Mouse (Mus musculus) yolk sac, embryonic 10.5 days (tissue): ENCODE data around the gene Pigm.

ENCODE experiments used
- DNase-seq: peaks from one replicate; pipeline ENCODE4 v3.0.0-alpha.2; 2017; ENCODE audit warnings: low spot score

The Pigm gene

DNA sequence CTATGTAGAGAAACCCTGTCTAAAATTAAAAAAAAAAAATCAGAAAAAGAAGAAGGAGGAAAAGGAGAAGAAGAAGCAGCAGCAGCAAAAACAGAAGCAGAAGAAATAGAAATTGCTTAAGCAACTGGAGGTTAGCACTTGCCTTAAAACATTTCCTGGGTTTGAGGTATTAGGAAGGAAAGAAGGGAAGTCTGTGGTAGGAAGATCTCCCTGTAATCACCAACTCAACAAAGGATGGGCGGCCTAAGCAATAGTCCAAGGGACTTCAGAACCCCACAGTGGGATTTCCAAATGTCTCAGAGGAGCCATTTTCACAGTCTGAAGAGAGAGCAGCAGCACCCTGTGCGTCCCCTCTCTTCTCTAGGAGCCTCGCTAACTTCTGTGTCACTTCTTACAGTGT lies 23.9 kb upstream of the Pigm start:
- no peak for DNase-seq

DNA sequence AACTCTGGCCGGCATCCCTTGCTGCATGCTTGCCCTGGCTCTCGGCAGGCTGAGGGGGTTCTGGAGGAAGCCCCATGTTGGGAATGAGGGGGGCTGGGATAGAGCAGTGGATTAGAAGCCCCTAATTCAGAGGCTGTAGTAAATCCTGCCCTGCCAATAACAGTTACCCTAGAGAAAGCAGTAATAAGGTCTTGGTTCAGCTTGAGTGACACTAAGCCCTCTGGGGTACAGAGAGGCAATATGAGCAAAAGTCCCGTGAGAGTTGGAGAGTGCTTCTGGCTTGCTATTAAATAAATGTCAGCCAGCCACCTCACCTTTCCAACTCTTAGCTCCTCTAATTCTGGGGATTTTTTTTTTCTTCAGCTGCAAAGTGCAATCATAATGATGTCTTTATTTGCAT lies 21.0 kb upstream of the Pigm start:
- DNase-seq: no peak

DNA sequence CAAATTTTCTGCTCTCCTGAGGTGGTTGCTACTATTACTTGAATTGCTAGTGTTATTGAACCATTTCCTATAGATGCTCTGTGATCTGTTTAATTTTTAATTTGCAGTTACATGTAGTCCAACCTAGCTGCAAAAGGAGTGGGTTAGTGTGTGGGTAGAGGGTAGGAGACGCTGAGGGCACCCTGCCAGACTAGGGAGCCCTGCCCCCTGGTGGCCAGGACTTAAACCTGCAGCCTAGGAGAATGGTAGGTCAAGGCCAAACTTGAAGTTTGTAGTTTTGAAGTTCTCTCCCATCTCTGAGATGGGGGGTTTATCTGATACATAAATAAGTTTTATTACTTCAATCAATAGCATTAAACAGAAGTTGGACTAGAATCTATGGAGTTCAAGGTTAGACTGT lies 18.8 kb upstream of the Pigm start:
- DNase-seq: no peak

DNA sequence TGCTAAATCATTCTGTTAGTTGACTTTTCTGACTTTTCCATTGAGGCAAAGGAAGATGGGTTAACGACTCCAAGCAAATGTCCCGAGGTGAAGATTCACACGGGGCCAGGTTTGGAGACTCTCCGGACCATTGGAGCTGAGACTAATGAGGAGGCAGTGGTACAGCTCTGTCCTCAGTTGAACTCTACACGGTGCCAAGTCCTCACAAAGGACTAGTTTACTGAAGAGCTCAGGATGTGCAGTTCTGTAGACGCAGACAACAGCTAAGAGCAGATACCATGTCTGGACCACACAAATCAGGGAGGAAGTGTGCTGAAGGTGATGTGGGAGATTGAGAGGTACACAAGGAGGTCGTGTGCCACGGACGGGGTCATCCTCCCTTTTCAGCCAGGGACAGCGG lies 18.0 kb upstream of the Pigm start:
- DNase-seq: no peak

DNA sequence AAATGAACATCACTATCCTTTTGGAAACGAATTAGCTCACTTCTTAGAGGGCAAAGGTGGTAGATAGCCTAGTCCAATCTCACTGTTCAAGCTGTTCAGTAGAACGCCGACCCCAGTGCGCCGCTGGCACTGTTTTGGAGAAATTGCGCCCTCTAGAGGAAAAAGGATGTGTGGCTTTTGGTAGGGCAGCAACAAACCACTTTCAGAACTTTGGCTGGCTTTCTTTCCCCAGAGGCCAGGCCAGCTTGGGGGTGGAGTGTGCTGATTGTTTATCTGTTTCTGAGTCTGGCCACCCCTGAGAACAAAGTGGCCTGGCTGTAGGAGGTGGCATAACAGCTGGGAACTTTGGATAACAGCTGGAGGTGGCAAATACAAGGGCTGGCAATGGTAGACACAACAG lies 11.7 kb upstream of the Pigm start:
- DNase-seq: peak; percentile 28

DNA sequence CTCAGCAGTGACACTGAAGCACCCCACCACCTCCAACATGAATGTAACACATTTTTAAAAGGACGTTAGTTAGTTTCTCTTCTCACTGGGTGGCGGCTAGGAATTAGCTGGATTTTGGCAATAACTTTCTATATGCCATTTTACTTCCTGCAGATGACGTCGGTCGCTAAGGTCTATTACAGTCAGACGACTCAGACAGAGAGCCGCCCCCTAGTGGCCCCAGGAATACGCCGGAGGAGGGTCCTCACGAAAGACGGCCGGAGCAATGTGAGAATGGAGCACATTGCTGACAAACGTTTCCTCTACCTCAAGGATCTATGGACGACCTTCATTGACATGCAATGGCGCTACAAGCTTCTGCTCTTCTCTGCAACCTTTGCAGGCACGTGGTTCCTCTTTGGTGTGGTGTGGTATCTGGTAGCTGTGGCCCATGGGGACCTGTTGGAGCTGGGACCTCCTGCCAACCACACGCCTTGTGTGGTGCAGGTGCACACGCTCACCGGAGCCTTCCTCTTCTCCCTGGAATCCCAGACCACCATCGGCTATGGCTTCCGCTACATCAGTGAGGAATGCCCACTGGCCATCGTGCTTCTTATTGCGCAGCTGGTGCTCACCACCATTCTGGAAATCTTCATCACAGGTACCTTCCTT lies 7.5 kb upstream of the Pigm start:
- DNase-seq: peak; percentile 18

DNA sequence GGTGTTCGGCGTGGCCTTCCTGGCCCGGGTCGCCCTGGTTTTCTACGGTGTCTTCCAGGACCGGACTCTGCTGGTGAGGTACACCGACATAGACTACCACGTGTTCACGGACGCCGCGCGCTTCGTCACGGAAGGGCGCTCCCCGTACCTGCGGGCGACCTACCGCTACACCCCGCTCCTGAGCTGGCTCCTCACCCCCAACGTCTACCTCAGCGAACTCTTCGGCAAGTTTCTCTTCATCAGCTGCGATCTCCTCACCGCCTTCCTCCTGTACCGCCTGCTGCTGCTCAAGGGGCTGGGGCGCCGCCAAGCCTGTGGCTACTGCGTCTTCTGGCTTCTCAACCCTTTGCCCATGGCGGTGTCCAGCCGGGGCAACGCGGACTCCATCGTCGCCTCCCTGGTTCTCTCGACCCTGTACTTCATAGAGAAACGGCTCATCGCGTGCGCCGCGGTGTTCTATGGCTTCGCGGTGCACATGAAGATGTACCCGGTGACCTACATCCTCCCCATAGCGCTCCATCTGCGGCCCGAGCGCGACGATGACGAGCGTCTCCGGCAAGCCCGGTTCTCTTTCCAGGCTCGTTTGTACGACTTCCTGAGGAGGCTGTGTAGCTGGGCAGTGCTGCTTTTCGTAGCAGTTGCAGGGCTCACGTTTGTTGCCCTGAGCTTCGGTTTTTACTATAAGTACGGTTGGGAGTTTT lies 562 bp downstream of the Pigm start:
- DNase-seq: peak; percentile 11

DNA sequence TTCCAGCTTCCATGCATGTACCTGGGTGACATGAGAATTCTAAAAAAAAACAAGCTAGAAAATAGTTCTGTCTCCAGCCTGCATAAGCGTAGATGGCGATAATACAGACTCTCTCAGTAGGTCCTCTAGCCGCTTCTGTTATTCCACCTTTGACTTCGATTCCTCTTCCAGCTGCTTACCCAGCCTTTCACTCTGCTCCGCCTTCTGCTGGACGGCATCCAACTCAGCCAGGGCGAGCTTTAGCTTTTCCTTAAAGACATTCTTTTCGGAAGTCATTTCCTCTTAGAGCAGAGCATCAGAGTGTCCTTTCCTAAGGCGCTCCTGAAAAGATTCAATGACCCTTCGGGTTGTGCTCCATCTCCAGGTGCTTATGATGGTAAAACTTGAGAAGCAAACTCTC lies 3.7 kb downstream of the Pigm start:
- no peak for DNase-seq

DNA sequence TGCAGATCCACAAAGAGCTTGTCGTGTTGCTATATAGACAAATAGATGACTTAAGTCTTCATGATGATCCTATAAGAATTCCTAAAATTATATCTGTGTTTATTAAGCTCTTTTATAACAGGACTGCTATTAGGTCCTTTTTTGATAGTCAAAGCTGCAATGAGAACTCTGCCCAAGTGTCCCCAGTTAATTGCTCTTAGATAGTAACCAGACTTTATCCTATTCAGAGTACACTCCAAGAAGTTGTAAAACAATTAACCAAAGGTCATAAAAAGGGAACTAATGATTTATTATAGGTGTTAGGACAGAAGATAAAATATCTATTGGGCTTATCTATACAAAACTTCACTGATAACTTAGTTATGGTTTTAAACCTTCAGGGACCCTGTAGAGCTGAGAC lies 5.7 kb downstream of the Pigm start:
- no peak for DNase-seq

DNA sequence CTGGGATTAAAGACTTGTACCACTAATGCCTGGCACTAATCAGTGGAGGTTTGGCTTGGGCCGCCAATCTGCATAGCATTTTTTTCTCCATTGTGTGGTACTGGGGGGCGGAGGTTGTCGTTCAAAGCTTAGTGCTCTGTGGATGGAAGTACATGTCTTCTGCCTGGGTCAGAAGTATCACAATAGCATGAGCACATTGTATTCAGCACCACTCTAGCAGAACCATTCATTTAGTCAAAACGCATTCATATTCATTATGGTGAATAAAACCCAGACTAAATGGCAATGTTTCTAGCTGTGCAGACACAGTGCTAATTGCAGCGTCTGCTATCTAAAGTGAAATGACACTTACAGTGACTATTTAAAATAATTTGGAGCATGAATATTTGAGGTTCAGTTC lies 10.9 kb downstream of the Pigm start:
- DNase-seq: no peak

DNA sequence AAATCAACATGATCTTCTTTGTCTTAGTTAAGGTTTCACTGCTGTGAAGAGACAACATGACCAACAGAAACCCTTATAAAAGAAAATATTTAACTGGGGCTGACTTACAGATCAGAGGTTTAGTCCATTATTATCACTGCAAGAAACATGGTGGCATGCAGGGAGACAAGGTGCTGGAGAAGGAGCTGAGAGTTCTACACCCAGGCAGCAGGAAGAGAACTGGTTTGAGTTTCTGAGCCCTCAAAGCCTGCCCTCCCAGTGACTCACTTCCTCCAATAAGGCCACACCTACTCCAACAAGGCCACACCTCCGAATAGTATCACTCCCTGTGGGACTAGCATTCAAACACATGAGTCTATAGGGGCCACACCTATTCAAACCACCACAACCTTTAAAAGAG lies 14.4 kb downstream of the Pigm start:
- DNase-seq: no peak

DNA sequence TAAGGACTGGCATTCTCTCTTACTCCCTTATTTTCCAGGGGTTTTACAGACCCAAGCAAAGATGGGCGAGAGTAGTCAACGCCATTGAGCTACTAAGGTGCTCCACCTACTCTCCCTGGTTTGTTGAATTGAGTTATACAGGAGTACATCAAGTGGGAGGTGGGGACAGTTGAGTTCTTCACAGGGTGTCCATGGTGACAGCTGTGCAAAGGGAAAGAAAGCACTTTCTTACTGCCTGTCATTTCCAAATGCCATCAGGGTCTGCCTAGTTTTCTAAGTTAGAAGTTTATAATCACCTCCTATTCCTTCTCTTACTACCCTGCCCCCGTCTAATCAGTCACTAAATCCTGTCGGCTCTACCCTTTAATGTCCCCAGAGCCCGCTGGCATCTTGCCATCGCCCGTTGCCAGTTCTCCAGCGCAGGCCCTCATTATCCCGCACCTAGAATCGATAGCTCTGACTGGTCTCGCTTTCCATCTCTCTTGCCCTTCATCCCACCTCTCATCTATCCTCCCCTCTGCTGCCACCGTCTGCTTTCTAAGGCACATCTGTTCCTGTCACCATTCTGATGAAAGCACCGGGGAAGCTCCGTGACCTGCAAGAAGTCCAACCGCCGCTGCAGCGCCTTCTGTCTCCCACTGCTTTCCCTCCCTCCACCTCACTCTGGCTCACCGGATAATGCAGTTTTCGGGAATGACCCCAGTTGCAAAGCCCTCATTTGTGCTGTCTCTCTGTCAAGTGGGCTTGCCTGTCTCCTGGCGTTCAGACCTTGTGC lies 15.6 kb downstream of the Pigm start:
- DNase-seq: no peak

DNA sequence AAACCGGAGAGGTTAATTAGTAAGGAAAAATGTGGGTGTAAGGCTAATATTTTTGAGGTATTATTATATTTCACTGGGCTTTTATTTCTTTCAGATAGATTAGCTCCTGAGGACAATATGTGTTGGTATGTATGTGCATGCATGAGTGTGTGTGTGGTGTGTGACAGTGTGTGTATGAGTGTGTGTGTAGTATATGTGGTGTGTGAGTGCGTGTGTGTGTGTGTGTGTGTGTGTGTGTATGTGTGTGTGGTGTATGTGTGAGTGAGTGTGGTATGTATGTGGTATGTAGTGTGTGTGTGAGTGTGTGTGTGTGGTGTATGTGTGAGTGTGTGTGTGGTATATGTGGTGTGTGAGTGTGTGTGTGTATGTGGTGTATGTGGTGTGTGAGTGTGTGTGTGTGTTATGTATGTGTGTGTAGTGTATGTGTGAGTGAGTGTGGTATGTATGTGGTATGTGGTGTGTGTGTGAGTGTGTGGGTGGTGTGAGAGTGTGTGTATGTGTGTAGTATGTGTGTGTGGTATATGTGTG lies 16.4 kb downstream of the Pigm start:
- DNase-seq: no peak

DNA sequence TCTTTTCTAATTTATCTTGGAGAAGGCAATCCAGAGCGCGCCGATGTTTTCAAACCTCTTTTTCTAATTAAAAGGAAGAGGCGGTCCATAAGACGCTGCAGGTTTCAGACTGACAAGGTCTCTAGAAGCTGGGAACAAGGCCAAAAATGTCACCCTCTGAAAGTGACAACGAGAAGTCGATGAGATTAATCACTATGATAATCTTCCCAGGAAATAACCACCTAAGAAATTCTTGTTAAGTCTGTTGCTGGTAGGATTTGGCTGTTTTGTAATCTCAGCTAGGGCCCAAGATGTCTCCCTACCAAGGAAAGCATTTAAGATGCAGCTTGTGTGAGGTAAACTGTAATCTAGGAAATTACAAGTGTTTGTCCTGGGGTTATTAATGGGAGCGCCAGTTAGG lies 17.4 kb downstream of the Pigm start:
- DNase-seq: no peak

DNA sequence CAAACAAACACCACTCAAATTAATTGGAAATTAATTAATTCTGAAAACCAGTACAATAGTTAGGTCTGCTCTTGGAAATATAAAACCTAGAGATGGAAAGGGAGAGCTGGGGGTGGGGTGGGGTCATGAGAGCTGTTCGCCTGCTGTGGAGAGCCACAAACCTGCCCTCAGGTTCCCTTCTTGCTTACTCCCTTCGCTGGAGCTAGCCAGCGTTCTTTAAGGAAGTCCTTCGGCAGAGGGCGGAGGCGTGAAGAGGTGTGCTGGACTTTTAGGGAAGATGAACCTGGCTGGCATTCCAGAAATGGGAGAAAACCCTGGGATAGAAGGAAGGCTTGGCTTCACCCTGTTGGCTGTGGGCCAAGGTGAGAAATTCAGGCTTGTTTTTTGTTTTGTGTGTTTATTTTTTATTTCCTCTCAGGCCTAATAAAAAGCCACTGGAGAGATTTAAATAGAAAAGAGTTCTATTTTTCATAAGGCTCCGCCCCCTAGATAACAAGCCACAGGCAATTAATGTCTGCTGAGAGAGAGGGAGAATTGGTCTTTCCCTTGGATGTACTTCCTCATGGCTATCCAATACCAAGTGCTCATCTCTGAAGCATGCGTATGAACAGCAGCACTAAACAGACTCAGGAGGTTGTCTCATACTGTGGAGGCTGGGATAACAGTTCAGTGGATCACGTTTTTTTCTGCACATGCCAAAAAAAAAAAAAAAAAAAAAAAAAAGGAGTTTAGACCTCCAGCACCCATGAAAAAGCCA lies 20.8 kb downstream of the Pigm start:
- no peak for DNase-seq

DNA sequence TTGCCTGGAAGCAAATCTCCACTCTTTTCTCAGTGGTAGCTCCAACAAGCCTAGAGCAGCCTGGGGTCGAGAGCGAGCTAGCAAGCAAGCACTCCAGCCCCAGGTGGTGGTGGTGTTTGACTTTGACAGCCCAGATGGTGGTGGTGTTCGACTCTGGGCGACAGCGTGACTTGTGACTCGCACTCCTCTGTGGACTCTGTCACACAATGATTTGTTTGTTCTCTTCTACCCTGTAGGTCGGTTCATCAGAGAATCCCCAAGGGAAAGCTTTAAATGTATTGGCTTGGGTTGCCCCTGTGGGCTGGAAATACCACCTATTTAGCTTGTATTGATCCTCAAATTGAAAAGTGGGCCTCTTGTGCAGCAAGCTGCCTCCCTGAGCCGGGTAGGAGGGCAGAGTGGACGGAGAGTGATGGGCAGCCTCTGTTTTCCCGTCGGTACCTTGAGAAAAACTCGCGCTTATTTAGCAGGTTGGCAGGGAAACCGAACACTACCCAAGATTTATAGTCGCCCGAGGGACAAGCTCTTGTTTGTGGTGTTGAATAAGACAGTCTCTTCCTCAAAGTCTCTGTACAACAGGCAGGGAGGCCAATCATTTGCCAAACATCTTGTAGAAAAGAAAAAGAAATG lies 29.8 kb downstream of the Pigm start:
- DNase-seq: no peak

DNA sequence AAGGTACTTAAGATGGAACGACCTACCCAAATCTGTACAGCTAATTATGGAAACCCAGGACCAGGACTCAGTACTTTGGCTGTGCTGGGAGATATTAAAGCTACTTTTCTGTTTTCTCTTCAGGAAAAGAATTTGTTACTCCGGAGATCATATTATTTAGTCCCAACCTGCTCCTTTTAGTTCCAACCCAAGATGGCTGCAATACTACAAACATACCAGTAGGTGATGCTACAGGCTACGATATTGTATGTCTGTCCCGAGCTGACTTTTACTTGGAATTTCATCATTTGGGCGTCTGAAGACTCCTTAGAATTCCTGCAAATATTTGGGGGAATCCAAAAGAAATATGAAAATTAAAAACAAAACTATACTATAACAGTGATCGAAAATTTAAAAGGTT lies 32.6 kb downstream of the Pigm start:
- DNase-seq: no peak

DNA sequence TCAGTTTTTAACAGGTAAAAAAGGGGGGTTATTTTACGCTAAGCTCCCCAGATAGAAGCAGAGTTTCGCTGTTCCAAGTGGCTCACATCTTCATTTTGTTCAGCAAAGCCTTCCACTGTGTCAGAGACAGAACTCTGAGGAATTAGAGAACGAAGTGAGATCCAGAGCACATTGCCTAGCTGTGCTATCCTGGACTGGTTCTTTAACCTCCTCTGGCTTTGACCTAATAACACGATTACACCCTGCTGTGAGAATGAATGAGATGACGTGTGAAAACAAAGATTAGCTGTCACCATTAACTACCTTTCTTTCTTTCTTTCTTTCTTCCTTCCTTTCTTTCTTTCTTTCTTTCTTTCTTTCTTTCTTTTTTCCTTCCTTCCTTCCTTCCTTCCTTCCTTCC lies 33.1 kb downstream of the Pigm start:
- DNase-seq: no peak

DNA sequence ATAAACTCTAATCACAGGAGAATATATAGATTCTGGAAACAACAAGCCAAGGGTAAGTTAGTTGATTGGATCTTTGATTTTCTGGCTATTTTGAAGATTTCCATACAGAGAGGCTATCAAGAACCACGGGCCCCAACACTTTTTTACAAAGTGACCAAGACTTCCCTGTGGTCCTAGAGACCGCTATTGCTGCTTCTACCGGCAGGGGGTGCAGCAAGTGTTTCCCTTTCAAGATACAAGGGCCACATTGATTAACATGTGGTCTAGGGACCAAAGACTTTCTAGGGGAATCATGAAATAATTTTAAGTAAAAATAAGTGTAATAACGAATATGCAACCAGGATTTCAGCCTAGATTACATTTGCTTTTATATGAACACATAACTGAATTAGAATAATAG lies 34.5 kb downstream of the Pigm start:
- DNase-seq: peak; percentile 36

DNA sequence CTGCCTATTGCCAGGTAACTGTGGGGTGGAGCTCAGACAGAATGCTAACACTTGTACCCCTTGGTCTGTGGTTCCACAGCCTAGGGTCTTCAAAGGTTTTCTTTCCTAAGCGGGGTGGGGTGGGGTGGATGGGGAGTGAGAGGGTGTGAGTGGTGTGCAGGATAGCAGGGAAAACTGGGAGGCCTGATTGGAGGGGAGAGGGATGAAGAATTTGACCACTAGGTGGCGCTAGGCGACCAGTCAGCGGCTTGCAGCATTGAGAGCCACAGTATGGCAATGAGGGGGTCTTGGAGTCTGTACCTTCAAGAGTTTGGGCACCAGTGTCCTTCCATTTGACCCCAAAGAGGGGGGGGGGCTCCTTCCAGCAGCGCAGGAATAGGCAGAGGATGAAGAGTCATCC lies 35.9 kb downstream of the Pigm start:
- peak; percentile 58 for DNase-seq

DNA sequence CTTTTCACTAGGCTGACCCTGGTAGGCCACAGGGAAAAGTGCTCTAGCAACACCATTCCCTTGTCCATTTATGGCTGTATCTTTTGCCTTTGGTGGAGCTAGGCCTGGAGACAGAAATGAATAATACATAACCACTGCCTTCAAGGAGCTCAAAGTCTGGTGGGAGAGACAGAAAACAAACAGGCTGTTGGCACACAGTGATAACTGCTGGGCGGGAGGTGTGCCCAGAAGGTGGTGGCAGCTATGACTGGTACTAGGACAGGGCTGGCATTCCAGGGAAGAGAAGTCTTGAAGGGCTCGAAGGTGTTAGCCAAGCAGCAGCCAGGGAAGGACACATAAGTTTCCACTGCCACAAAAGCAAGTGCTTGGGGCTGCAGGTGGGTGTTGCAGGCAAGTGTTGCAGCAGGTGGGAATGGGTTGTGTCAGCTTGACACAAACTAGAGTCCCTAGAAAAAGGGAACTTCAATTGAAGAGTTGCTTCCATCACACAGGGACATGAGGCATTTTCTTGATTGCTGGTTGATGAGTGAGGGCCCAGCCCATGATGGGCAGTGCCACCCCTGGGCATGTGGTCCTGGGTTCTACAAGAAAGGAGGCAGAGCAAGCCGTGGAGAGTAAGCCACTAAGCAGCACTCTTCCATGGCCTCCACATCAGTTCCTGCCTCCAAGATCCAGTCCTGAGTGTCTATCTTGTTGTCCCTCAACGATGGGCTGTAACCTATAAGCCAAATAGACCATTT lies 37.3 kb downstream of the Pigm start:
- no peak for DNase-seq
